Mouse (Mus musculus) ES-E14 (cell line): Measurements from ENCODE around the gene Ranbp9.

Source experiments
- CHD2 ChIP-seq: IDR thresholded peaks from 2 replicates; pipeline ENCODE4 v1.6.1; 2014; ENCODE audit warnings: mild to moderate bottlenecking, low read depth, low read length, inconsistent platforms
- HCFC1 ChIP-seq: IDR thresholded peaks from 2 replicates; pipeline ENCODE4 v1.6.1; 2012; ENCODE audit warnings: low read length, inconsistent platforms, borderline replicate concordance; ENCODE audit not compliant: insufficient read depth
- ZC3H11A ChIP-seq: IDR thresholded peaks from 2 replicates; pipeline ENCODE4 v1.6.1; 2012; ENCODE audit warnings: low read depth, mild to moderate bottlenecking, inconsistent platforms, low read length, borderline replicate concordance

- TF ChIP-seq CHD2 (no peak), HCFC1 (no peak), ZC3H11A (no peak)
Measured at GRCm38 (mm10) chr13:43495645-43496044, 14.6 kb upstream of the Ranbp9 start.
